9 mouse cellular contexts compared by ENCODE assay signal in the genomic region with DNA sequence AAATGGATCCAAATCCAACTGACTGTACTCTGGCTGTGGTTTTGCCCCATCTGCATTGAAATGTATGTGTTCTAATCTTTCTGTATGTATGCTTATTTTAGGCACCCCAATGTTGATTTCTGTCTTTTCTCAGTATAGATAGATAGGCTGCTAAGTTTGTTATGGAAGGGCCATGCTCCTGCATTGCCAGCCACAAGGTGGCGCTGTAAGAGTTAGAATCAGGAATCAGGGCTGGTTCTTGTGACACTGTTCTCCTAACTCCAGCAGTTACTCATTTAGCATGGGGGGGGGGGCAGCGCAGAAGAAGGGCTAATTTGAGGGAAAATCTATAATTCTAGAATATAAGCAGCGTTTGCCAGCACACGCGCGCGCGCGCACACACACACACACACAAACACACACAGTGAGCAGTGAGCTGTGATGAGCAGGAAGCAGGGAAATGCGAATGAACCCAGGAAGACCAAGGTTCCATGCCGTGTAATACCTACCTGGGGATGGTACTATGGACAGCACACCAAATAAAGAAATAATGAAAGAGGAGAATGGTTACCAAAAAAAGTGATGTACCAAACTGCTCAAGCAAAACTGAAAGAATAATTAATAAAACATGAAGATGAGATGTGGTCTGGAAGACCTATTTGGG.
DNase-seq lines count a peak whose midpoint lies in the region; ATAC-seq lines count a peak whose summit lies in the region.
"Had no signal": no experiment of that assay in that cellular context is flagged by ENCODE, and none has a peak within 500 bp of the region (broad histone marks: within the 10 kb centered on the region; RNA-seq: fewer than 3 reads in every experiment).

No protein-coding gene starts in this region.

- WGBS in neural tube, embryonic 11.5 days = 64% methylated on average over 11 of the region's 11 CpGs

- H3K4me3 ChIP-seq in neural tube, embryonic 11.5 days (ENCODE audit: low read depth, low read length) = no peak overlapping the region
- H3K4me3 ChIP-seq: erythroblast, embryonic 14.5 days had no signal

- peak; percentile 49 for ATAC-seq in neural tube, embryonic 11.5 days (ENCODE audit: insufficient read depth, low FRiP score, low TSS enrichment)

- H3K4me1 ChIP-seq in neural tube, embryonic 11.5 days (ENCODE audit: control insufficient read depth, insufficient read depth, low read length) = no peaks in the 10 kb centered on the region

- intact Hi-C loops in left cerebral cortex, postnatal 4 days (cut with DNase I) = no loop called here

- H3K9me3 ChIP-seq in neural tube, embryonic 11.5 days (ENCODE audit: control insufficient read depth, low read length) = no peaks in the 10 kb centered on the region

- no peak overlapping the region for H3K9ac ChIP-seq in neural tube, embryonic 11.5 days (ENCODE audit: low read length)

- H3K27ac ChIP-seq in neural tube, embryonic 11.5 days (ENCODE audit: low read depth, low read length) = no peak overlapping the region

- no peak overlapping the region for H3K4me2 ChIP-seq in neural tube, embryonic 11.5 days (ENCODE audit: low read depth)

- no peaks in the 10 kb centered on the region for H3K36me3 ChIP-seq in neural tube, embryonic 11.5 days (ENCODE audit: control insufficient read depth, insufficient read depth, low read length)

- DNase-seq in urinary bladder, adult 2 months (ENCODE audit: low spot score) = peak; percentile 36
- DNase-seq in urinary bladder, postnatal 10 days (ENCODE audit: low spot score) = no peak
- peak; percentile 67 for DNase-seq in cerebellum, adult 9-11 months
- DNase-seq in frontal cortex, postnatal 14 days (ENCODE audit: low spot score in 2 of 2) = peak; percentile 56 to 75
- DNase-seq in kidney, adult 18-20 months = peak; percentile 51
- peak; percentile 74 for DNase-seq in left cerebral cortex, postnatal 4 days
- peak; percentile 72 for DNase-seq in neural tube, embryonic 11.5 days (ENCODE audit: low spot score)
- peak; percentile 22 to 25 for DNase-seq in thymus, postnatal 36 days

- no peaks in the 10 kb centered on the region for H3K27me3 ChIP-seq in neural tube, embryonic 11.5 days (ENCODE audit: control insufficient read depth, insufficient read depth, low read length)
